In the genomic region with DNA sequence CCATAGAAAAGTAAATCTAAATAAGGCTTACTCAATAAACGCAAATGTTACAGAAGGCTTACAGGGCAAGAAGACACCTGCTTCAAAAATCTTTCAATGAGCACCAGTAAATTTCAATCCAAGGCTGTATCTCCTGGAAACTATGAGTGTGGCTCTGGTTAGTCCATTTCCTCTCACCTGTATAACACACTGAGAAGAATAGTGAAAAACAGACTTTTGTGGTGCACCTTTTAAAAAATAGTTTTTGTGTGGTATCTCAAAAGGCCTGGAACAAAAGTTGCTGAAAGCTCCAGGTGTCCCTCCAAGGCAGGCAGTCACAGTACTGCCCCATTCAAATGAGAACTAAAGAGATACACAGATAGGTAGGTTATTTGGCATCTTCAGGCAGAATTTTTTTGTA, we compare ENCODE assay signal across 20 mouse cellular contexts. TPM values are rescaled to one million over a fixed set of nuclear protein-coding genes. Genes with fewer than 3 reads are reported as not detected.
"Had no signal": no experiment of that assay in that cellular context is flagged by ENCODE, and none has a peak within 500 bp of the region (broad histone marks: within the 10 kb centered on the region; RNA-seq: fewer than 3 reads in every experiment).

No protein-coding gene starts in this region.

- H3K27me3 ChIP-seq: neural tube, embryonic 13.5 days; neural tube, embryonic 15.5 days; stomach, embryonic 15.5 days had no signal

- H3K4me1 ChIP-seq: stomach, embryonic 15.5 days had no signal

- H3K4me2 ChIP-seq: neural tube, embryonic 13.5 days; neural tube, embryonic 15.5 days; stomach, embryonic 15.5 days had no signal

- H3K9me3 ChIP-seq: neural tube, embryonic 13.5 days; neural tube, embryonic 15.5 days; stomach, embryonic 15.5 days had no signal

- H3K9ac ChIP-seq: neural tube, embryonic 13.5 days; neural tube, embryonic 15.5 days; stomach, embryonic 15.5 days had no signal

- H3K27ac ChIP-seq: neural tube, embryonic 13.5 days; neural tube, embryonic 15.5 days; stomach, embryonic 15.5 days; stomach, postnatal 0 days had no signal

- DNase-seq: retina, postnatal 1 day; right cerebral cortex, adult 18-20 months; right cerebral cortex, postnatal 14 days; right cerebral cortex, postnatal 25 days; right cerebral cortex, postnatal 4 days; spleen, adult 18-20 months; thymus, adult 18-20 months; thymus, adult 2 months; thymus, postnatal 14 days; thymus, postnatal 25 days; thymus, postnatal 36 days; thymus, postnatal 4 days had no signal

- H3K4me3 ChIP-seq: neural tube, embryonic 13.5 days; neural tube, embryonic 15.5 days; stomach, embryonic 15.5 days had no signal

RNA-seq across cellular contexts. Expression of a gene that starts 35.7 kb away (rescaled TPM):
- total RNA-seq: neutrophil, adult 5-6 weeks had no signal
- polyA plus RNA-seq: neural tube, embryonic 13.5 days; neural tube, embryonic 14.5 days; neural tube, embryonic 15.5 days; stomach, embryonic 14.5 days; stomach, embryonic 15.5 days; stomach, embryonic 16.5 days had no signal
